Mouse (Mus musculus): ENCODE results near the gene Sfmbt1.
"Not testable (repeated sequence)": the region's sequence is repeated elsewhere in the genome, so short reads cannot be mapped to it uniquely, and the experiment has no call there.

Gene Sfmbt1

GRCm38 (mm10) chr14:30718696-30719095 is 4.0 kb downstream of the Sfmbt1 start:
- DNase-seq: not testable (repeated sequence)

DNA sequence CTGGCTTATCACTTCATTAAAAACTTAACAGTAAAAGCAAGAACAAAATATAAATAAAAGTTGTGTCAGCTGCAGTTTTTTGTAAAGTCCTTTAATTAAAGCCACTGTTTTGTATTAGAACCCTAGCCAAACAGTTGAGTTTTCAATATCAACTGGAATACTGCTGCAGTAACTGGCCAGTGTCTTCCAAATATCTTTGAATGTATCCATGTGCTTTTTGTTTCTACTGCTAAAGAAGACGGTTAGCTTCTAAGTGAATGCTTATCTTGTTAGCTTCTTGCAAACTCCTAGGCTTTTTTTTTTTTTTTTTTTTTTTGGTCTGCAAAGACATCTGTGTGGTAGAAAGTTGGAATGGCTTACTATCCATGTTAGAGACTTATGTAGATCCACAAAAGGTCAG is 4.9 kb downstream of the Sfmbt1 start:
- no peak for DNase-seq

GRCm38 (mm10) chr14:30721850-30722249 is 7.2 kb downstream of the Sfmbt1 start:
- no peak for DNase-seq

- DNase-seq: no peak
These were observed 7.8 kb downstream of the Sfmbt1 start for GRCm38 (mm10) chr14:30722406-30722805.

DNA sequence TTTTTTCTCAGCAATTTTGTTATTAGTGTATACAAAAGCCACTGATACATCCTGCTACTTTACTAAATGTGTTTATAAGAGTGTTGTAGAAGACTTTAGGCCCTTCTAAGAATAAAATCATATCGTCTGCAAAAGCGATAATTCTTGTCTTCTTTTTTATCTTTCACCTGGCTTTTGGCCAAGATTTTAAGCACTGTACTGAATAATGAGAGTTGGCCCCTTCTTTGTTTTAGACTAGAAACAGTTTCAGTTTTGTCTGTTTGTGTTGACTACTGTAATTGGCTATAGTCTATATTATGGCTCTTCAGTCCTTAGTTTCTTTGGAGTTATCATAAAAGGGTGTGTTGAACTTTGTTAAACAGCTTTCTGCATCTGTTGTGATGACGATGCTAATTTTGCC is 17.2 kb downstream of the Sfmbt1 start:
- no peak for DNase-seq

DNA sequence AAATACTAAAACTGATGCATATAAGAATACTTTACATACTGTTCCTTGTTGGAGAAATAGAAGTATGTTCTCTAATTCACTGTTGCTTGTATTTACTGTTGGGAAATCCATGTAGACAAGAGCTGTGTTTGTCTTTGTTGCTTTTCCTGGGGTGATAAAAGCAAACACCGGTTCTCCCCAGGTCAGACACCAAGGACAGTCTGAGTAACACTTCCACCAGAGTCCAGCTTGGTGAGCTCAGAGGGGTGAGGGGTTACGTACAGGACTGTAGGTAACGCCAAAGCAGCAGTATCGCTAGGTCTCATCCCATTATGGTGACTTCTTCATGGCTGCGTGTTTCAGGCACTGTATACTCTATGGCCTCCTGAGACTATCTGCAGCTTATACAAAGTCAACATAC is 20.0 kb downstream of the Sfmbt1 start:
- no peak for DNase-seq

DNA sequence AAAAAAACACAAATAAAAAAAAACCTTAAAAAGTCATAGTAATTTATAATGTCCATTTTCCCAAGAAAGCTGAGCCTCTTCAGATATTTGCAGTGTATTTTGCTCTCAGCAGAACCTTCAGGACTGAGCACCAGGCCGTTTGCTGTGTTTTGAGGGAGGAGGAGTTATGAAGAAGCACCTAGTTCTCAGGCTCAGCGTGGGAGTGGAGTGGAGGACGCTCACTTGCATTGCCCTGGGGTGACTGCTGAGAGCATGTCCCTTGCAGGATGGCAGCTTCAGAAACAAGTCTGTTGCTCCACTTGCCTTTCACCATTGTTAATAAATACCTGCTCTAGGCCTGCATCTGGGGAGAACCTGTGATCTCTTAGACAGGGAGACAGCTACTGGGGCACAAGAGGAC is 21.2 kb downstream of the Sfmbt1 start:
- DNase-seq: no peak

DNA sequence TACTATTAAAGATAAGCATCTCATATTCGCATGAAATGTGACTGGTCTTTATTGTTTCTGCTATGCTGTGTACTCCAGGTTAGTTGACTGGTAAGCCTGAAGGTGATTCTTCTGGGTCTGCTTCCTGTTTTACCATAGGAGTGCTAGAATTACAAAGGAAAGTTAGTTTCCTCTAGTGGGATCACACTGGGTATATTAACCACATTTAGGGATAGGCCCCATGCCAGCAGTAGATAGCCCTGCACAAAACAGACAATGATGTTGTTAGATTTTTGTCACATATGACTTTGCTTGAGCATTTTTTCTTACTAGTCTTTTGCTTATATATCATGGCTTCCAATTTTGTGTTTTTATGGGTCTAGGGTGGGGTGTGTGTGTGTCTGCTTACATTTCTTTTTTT is 21.8 kb downstream of the Sfmbt1 start:
- DNase-seq: no peak

DNA sequence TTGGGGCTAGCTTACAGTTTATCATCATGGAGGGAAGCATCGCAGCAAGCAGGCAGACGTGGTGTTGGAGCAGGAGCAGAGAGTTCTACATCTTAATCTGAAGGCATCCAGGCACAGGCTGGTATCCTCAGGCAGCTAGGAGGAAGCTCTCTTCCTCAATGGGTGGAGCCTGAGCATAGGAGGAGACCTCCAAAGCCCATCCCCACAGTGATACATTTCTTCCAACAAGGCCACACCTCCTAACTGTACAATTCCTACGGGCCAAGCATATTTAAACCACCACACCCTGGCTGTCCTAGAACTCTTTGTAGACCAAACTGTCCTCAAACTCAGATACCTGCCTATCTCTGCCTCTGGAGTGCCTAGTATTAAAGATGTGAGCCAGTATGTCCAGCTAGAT is 29.2 kb downstream of the Sfmbt1 start:
- no peak for DNase-seq

DNA sequence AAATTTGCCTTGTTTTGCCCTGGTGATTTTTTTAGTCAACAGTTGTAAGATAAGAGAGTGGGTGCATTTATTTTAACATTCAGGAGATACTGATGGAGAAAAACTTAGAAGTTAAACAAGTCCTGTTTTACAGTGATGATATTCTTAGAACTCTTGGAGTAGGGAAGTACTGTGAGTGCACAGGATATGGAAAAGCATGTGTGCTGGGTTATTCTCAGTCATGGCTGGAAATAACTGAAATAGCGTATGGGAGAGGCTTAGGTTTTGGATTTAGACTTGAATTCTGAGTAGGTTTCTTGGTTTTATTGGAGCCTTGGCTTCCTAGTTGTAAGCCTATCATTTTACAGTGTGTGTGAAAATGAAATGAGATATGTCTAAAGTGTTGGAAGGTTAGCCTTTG is 31.5 kb downstream of the Sfmbt1 start:
- no peak for DNase-seq

- no peak for DNase-seq
These were observed 42.6 kb downstream of the Sfmbt1 start for GRCm38 (mm10) chr14:30757239-30757638.

DNA sequence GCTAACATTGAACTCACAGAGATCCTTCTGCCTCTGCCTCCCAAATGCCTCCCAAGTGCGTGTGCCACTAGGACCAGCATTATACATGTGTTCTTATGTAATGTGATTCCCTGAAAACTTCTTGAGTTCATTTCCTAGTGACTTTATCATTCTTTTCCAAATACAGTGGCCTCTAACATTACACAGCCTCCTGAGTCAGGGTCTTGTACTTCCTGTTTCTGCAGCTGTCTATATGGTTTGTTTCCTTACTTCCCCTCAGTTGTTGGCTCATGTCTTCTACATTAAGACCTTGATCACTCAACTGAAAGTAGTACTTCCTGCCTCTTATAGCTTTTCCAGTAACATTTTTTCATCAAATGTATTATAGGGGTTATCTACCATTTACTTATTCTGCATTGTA is 46.6 kb downstream of the Sfmbt1 start:
- DNase-seq: no peak

DNA sequence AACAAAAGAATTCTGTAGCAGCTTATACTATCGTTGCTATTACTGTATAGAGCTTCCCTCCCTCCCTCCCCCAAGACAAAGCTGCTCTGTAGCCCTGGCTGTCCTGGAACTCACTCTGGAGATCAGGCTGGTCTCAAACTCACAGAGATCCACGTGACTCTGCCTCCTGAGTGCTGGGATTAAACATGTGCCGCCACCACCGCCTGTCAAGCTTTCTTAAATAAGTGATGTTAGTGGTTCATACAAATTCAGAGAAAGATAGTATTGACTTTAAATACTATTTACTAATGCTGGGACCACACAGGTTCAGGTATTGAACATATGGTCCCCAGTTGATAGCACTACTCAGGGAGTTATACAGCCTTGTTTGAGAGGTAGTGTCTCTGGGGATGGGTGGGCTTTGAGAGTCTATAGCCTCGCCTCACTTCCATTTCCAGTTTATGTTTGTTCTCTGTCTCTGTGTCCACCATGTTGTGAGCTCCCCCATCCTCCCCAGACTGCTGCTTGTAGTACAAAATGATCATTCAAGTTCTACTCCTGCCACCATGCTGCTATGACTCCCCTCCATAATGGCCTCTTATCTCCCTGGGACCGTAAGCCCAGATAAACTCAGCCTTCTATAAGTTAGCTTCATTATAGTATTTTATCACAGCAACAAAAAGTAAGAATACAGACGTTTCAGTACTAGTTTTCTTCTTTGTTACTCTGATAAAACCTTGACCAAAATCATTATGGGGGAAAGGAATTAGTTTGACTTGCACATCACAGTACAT is 47.7 kb downstream of the Sfmbt1 start:
- DNase-seq: no peak

DNA sequence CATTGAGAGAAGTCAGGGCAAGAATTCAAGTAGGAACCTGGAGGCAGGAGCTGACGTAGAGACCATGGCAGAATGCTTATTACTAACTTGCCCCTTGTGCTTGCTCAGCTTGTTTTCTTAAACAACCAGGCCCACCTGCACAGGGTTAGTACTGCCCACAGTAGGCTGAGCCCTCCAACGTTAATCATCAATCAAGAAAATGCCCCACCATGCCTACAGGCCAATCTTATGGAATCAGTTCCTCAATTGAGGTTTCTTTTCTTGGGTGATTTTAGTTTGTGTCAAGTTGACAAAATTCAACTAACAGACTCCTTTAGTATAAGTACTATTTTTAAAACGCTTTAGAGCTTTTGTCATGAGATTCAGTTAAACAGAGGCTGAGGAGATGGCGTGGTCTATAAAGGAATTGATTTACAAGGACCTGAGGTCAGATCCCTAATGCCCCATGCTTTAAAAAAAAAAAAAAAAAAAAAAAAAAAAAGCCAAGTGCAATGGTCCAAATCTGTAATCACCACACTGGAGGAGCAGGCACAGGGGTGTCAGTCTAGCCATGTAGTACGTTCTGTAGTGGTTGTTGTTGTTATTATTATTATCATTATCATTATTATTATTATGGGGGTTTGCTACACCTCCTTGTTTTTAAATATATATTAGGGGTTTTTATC is 48.4 kb downstream of the Sfmbt1 start:
- no peak for DNase-seq

DNA sequence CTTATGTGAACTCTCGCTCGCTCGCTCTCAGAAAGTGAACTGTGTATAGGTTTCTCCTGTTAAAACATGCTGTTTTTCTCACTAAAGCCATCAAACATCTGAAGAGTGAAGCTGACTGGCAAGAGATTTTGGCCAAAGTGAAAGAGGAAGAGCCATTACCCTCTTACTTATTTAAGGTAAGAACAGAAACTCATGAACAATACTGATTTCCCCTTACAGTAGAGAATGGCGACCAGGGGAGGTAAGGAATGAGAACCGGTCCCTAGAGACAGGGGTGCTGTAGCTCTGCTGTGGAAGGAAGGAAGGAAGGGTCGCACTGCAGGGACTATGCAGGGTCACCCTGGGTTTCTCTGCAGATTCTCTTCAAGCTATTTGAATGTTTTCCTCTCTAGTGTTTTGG is 70.0 kb downstream of the Sfmbt1 start:
- DNase-seq: no peak

GRCm38 (mm10) chr14:30789471-30789870 is 74.8 kb downstream of the Sfmbt1 start:
- DNase-seq: no peak

DNA sequence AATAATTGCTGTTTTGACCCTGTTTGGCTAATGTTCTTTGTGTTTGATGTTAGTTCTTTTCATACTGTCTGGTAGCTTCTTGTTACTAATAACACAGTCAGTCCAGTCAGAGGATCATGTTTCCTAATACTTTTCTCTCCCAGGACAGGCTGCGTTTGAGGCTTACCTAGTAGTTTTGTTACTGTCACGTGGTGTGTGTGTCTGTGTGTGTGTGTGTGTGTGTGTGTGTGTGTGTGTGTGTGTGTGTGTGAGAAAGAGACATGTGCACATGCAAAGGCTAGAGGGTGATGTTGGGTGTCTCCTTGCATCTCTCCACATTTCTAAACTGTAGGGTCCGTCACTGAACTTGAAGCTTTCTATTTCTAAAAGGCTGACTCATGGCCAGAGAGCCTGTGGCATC is 78.2 kb downstream of the Sfmbt1 start:
- no peak for DNase-seq

GRCm38 (mm10) chr14:30801756-30802155 is 87.1 kb downstream of the Sfmbt1 start:
- no peak for DNase-seq

DNA sequence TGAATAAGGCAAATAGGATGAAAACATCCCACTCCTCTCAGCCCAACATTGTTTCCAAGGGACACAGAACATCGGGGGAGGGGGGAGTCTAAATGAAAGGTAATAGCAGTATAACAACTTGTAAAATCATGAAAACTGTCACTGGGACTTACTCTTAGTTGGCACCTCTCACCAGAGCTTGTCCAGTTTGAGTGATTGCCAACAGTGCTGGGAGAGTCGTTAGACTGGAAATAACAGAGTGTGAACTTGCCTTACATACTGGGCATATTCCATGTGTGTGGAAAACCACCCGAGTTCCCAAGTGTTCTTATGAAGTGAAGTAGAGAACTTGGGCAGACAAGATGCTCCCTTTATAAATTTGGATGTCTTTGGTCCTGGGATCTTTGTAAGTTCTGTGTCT is 106.5 kb downstream of the Sfmbt1 start:
- DNase-seq: no peak

- DNase-seq: no peak
These were observed 109.9 kb downstream of the Sfmbt1 start for GRCm38 (mm10) chr14:30824456-30824995.

DNA sequence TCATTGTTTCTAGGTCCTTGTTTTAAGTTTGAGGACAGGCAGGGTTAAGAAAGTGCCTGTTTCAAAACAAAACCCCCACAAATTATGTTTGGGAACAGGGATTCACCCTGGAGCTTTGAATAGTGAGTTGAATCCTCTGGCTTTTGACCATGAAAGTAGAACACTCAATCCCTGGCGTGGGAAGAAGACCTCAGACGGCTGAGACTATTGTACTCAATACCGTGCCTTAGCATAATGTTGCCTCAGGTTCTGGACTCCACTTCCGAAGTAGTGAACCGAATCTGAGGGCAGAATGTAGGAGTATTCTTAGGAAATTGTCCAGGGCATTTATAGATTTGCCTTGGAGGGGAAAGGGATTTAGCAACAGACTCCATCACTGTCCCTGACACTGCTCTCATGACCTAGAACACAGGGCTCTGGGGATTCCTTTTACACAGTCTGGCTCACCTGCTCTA is 110.4 kb downstream of the Sfmbt1 start:
- no peak for DNase-seq

- peak; percentile 90 to 93 for DNase-seq
These were observed 111.0 kb downstream of the Sfmbt1 start, which contains the start of gene Tmem110 for GRCm38 (mm10) chr14:30825476-30826131. TSS of gene Tmem110 (plus strand) at chr14:30825590.

Measured in kidney, adult 8-10 months (tissue).